Mouse (Mus musculus): ENCODE results near the gene Six3.

GRCm38 (mm10) chr17:85608366-85609093 lies 4.9 kb upstream of the Six3 start:
- TF ChIP-seq POLR2A (IDR thresholded peaks at IDR 0.05; ENCODE audit: extremely low read depth, insufficient read depth, low read length), result no peak
- TF ChIP-seq CTCF (IDR thresholded peaks at IDR 0.05; ENCODE audit: low read depth, low read length), result no peak

Data from liver, adult 2 months (tissue).